Mouse (Mus musculus): ENCODE measurements at regions not wholly inside any gene's neighbourhood (a gene's known extent, or its start where the extent isn't known, plus 50 kb on each side); places are given as distances from the start of the nearest gene placed in this dataset.
"Not testable (repeated sequence)": the region's sequence is repeated elsewhere in the genome, so short reads cannot be mapped to it uniquely, and the experiment has no call there.

GRCm38 (mm10) chr15:19778651-19779050, 670.4 kb upstream of the Cdh12 start:
- DNase-seq (ENCODE audit: low spot score in 2 of 2), result no peak

- DNase-seq (ENCODE audit: low spot score in 2 of 2), result no peak
Observed at GRCm38 (mm10) chr15:19783883-19784282, 665.2 kb upstream of the Cdh12 start.

GRCm38 (mm10) chr15:19806994-19807393, 642.1 kb upstream of the Cdh12 start:
- DNase-seq (ENCODE audit: low spot score in 2 of 2), result no peak

- no peak for DNase-seq (ENCODE audit: low spot score in 2 of 2)
Observed at GRCm38 (mm10) chr15:19813647-19814046, 635.4 kb upstream of the Cdh12 start.

- not testable (repeated sequence) for DNase-seq (ENCODE audit: low spot score in 2 of 2)
Observed at GRCm38 (mm10) chr15:19856892-19857655, 592.0 kb upstream of the Cdh12 start.

- no peak for DNase-seq (ENCODE audit: low spot score in 2 of 2)
Observed at GRCm38 (mm10) chr15:19857656-19858006, 591.4 kb upstream of the Cdh12 start.

GRCm38 (mm10) chr15:19858668-19859067, 590.4 kb upstream of the Cdh12 start:
- no peak for DNase-seq (ENCODE audit: low spot score in 2 of 2)

GRCm38 (mm10) chr15:19863979-19864378, 585.1 kb upstream of the Cdh12 start:
- no peak for DNase-seq (ENCODE audit: low spot score in 2 of 2)

GRCm38 (mm10) chr15:19866559-19866958, 582.5 kb upstream of the Cdh12 start:
- DNase-seq (ENCODE audit: low spot score in 2 of 2), result no peak

GRCm38 (mm10) chr15:19869041-19869440, 580.0 kb upstream of the Cdh12 start:
- DNase-seq (ENCODE audit: low spot score in 2 of 2), result no peak

- peak in 1 of 2 experiments; percentile 28 for DNase-seq (ENCODE audit: low spot score in 2 of 2)
Observed at GRCm38 (mm10) chr15:19872611-19873010, 576.5 kb upstream of the Cdh12 start.
